Mouse (Mus musculus) kidney, adult 2 months (tissue): ENCODE data around the gene Rassf6.

Source experiments
- CTCF ChIP-seq: fragments of 200-500 bp; conservative IDR thresholded peaks from 2 replicates; pipeline ENCODE4 v1.5.1; 2011; ENCODE audit warnings: low read depth, mild to moderate bottlenecking, control low read depth, low read length, moderate library complexity, mixed read lengths; ENCODE audit not compliant: insufficient read depth, insufficient read length
- POLR2A ChIP-seq: fragments of 200-500 bp; IDR thresholded peaks from one replicate; pipeline ENCODE4 v1.6.1; 2011; ENCODE audit warnings: low read depth, low read length, control low read depth

DNA sequence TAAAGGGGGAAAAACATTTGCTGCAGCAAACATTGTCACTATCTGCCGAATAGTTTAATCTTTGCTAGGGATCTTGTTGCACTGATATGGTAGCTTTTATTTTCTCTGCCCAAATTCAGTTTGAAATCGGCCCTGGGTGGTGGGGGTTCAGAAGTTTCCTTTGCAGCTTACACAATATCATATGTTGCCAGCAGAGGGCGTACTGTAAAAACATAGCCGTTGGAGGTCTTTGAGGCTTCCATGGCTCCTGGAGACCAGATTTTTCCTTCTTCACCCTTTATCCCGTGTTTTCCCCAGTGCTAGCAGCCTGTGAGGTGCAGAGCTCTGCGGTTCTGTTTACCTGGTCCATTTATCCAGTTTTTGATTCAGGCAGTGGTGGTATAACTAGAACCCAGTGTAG, 39.0 kb downstream of the Rassf6 start:
- TF ChIP-seq POLR2A = no peak
- peak; percentile 55 for TF ChIP-seq CTCF
